Mouse (Mus musculus): ENCODE measurements around the gene Cdc42se1. TPM values are rescaled to one million over a fixed set of nuclear protein-coding genes. Genes with fewer than 3 reads are reported as not detected.

Gene Cdc42se1
- total and polyA plus RNA-seq, 3 experiments: 55.3 to 128 (median 71.1) TPM

- dilution Hi-C loops (cut with MboI; ENCODE audit: extremely low pct_ligation_motif_present, extremely low pct_unique_long_range_greater_than_20kb, low sequenced_read_pairs) (no loop called here), in situ Hi-C loops (cut with MboI; ENCODE audit: low pct_ligation_motif_present, low pct_unique_long_range_greater_than_20kb, low sequenced_read_pairs) (no loop called here)
- Histone ChIP-seq H3K9me3 (replicated peaks; ENCODE audit: low read length) (no peaks in the 10 kb centered on the region), H3K27ac (ENCODE audit: insufficient read depth, low read depth) (no peak overlapping the region), H3K4me3 (replicated peaks in 1 of 3; ENCODE audit: low read depth in 2 of 3, low read length in 2 of 3, poor library complexity in 1 of 3) (no peak overlapping the region), H3K36me3 (replicated peaks in 1 of 2; ENCODE audit: control insufficient read depth in 1 of 2, insufficient read depth in 1 of 2, low read length in 1 of 2) (peaks cover 0 to 20% of the 10 kb centered on the region in 2 experiments), H3K27me3 (replicated peaks) (no peaks in the 10 kb centered on the region), H3K4me2 (ENCODE audit: insufficient read depth, low read depth, poor library complexity, severe bottlenecking) (no peak overlapping the region), H3K4me1 (ENCODE audit: control insufficient read depth in 1 of 2, insufficient read depth in 2 of 2) (peaks cover 0 to 24% of the 10 kb centered on the region in 2 experiments; a peak in 2 of 4 replicates), H3K79me2 (replicated peaks; ENCODE audit: control insufficient read depth, extremely low read depth, insufficient read depth, poor library complexity, severe bottlenecking) (no peaks in the 10 kb centered on the region), H3K9ac (ENCODE audit: insufficient read depth, low read depth) (no peak overlapping the region)
- TF ChIP-seq CHD1 (IDR thresholded peaks at IDR 0.05; ENCODE audit: low read depth, low read length) (no peak), EP300 (IDR thresholded peaks at IDR 0.05; ENCODE audit: low read length) (no peak), NELFE (IDR thresholded peaks at IDR 0.05; ENCODE audit: low read depth, low read length) (no peak), TCF12 (IDR thresholded peaks at IDR 0.05; ENCODE audit: low read depth, low read length) (no peak), ELF1 (IDR thresholded peaks at IDR 0.05; ENCODE audit: low read depth, low read length) (no peak), MAX (IDR thresholded peaks at IDR 0.05; ENCODE audit: low read length) (no peak), ZC3H11A (IDR thresholded peaks at IDR 0.05; ENCODE audit: low read depth, low read length) (no peak), ETS1 (conservative IDR thresholded peaks at IDR 0.05; ENCODE audit: low read depth, low read length) (no peak), MAFK (IDR thresholded peaks at IDR 0.05; ENCODE audit: insufficient replicate concordance, low read length) (no peak), IRF4 (IDR thresholded peaks at IDR 0.05; ENCODE audit: low read depth, low read length) (no peak), PAX5 (IDR thresholded peaks at IDR 0.05; ENCODE audit: low read length) (no peak), SIN3A (IDR thresholded peaks at IDR 0.05; ENCODE audit: low read length) (no peak), BHLHE40 (IDR thresholded peaks at IDR 0.05; ENCODE audit: low read depth, low read length) (no peak), MAZ (IDR thresholded peaks at IDR 0.05; ENCODE audit: low read depth, low read length) (no peak), RCOR1 (conservative IDR thresholded peaks at IDR 0.05; ENCODE audit: low read depth, low read length) (no peak), MEF2A (IDR thresholded peaks at IDR 0.05; ENCODE audit: borderline replicate concordance, low read depth, low read length) (no peak), JUN (IDR thresholded peaks at IDR 0.05; ENCODE audit: insufficient read depth, low read depth, low read length) (no peak), JUND (conservative IDR thresholded peaks at IDR 0.05; ENCODE audit: low read depth, low read length) (no peak), TBP (conservative IDR thresholded peaks at IDR 0.05; ENCODE audit: low read depth, low read length) (no peak), ZMIZ1 (IDR thresholded peaks at IDR 0.05; ENCODE audit: low read depth, low read length) (no peak)
- no peak for DNase-seq (ENCODE audit: extremely low read depth)
Observed at GRCm38 (mm10) chr3:95274453-95274852, 45.9 kb downstream of the Cdc42se1 start.

DNA sequence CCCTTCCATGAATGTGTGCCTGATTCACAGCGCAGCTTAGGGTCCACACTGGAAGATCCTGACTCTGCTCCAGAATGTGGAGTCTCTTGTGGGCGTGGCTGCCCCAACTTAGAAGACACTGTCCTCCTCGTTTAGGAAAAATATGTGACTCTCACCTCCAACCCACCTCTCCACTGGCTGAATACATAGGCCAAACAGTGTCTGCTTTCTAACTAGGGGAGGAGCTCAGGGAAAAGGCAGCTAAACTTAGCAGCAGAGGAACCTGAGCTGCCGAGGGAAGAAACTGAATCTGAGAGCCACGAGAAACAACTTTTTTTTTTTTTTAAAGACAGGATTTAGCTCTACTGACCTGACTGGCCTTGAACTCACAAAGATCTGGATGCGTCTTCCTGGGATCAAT, 46.6 kb downstream of the Cdc42se1 start:
- dilution Hi-C loops (cut with MboI; ENCODE audit: extremely low pct_ligation_motif_present, extremely low pct_unique_long_range_greater_than_20kb, low sequenced_read_pairs) (no loop called here), in situ Hi-C loops (cut with MboI; ENCODE audit: low pct_ligation_motif_present, low pct_unique_long_range_greater_than_20kb, low sequenced_read_pairs) (no loop called here)
- Histone ChIP-seq H3K4me2 (ENCODE audit: insufficient read depth, low read depth, poor library complexity, severe bottlenecking) (no peak overlapping the region), H3K9ac (ENCODE audit: insufficient read depth, low read depth) (no peak overlapping the region), H3K4me1 (ENCODE audit: control insufficient read depth in 1 of 2, insufficient read depth in 2 of 2) (peaks cover 0 to 29% of the 10 kb centered on the region in 2 experiments; a peak in 3 of 4 replicates), H3K79me2 (replicated peaks; ENCODE audit: control insufficient read depth, extremely low read depth, insufficient read depth, poor library complexity, severe bottlenecking) (no peaks in the 10 kb centered on the region), H3K27ac (ENCODE audit: insufficient read depth, low read depth) (no peak overlapping the region), H3K27me3 (replicated peaks) (no peaks in the 10 kb centered on the region), H3K9me3 (replicated peaks; ENCODE audit: low read length) (no peaks in the 10 kb centered on the region), H3K36me3 (replicated peaks in 1 of 2; ENCODE audit: control insufficient read depth in 1 of 2, insufficient read depth in 1 of 2, low read length in 1 of 2) (peaks cover 0 to 14% of the 10 kb centered on the region in 2 experiments), H3K4me3 (replicated peaks in 1 of 3; ENCODE audit: low read depth in 2 of 3, low read length in 2 of 3, poor library complexity in 1 of 3) (no peak overlapping the region)
- no peak for TF ChIP-seq CHD1 (IDR thresholded peaks at IDR 0.05; ENCODE audit: low read depth, low read length)
- TF ChIP-seq JUN (IDR thresholded peaks at IDR 0.05; ENCODE audit: insufficient read depth, low read depth, low read length): no peak
- TF ChIP-seq MAZ (IDR thresholded peaks at IDR 0.05; ENCODE audit: low read depth, low read length): no peak
- TF ChIP-seq ELF1 (IDR thresholded peaks at IDR 0.05; ENCODE audit: low read depth, low read length): no peak
- no peak for TF ChIP-seq NRF1 (IDR thresholded peaks at IDR 0.05; ENCODE audit: low read depth, low read length)
- TF ChIP-seq UBTF (IDR thresholded peaks at IDR 0.05; ENCODE audit: low read depth, low read length): no peak
- no peak for TF ChIP-seq E2F4 (IDR thresholded peaks at IDR 0.05; ENCODE audit: insufficient replicate concordance, low read depth, low read length)
- no peak for DNase-seq (ENCODE audit: extremely low read depth)
